Mouse (Mus musculus) limb, embryonic 14.5 days (tissue): ENCODE data around the gene Drg1. TPM values are rescaled to one million over a fixed set of nuclear protein-coding genes. Genes with fewer than 3 reads are reported as not detected.

Experiments
- ATAC-seq: fragments of 200-750 bp; cut with Nextera tagmentation; 2 replicates; pipeline ENCODE4 v1.8.0; 2017; ENCODE audit warnings: low read depth, moderate number of reproducible peaks, moderate TSS enrichment; ENCODE audit not compliant: low FRiP score
- DNase-seq: peaks from one replicate; pipeline ENCODE4 v3.0.0-alpha.2; 2015; ENCODE audit warnings: low spot score
- H3K27ac ChIP-seq: fragments of 300-500 bp; sonication (generic); replicated peaks from 2 replicates; pipeline ENCODE4 v1.5.1; 2014; ENCODE audit warnings: low read depth, mild to moderate bottlenecking, low read length, moderate library complexity, mixed read lengths
- H3K27me3 ChIP-seq: fragments of 300-500 bp; sonication (generic); 2 replicates; pipeline ENCODE4 v1.6.1; 2014; ENCODE audit warnings: low read length, mixed read lengths; ENCODE audit not compliant: control insufficient read depth, insufficient read depth
- H3K36me3 ChIP-seq: fragments of 300-500 bp; sonication (generic); 2 replicates; pipeline ENCODE4 v1.6.1; 2014; ENCODE audit warnings: mild to moderate bottlenecking, low read length, moderate library complexity, mixed read lengths; ENCODE audit not compliant: control insufficient read depth, insufficient read depth
- H3K4me1 ChIP-seq: fragments of 300-500 bp; sonication (generic); 2 replicates; pipeline ENCODE4 v1.6.1; 2014; ENCODE audit warnings: antibody characterized with exemption, low read length, mixed read lengths; ENCODE audit not compliant: control insufficient read depth, insufficient read depth
- H3K4me2 ChIP-seq: fragments of 300-500 bp; sonication (generic); replicated peaks from 2 replicates; pipeline ENCODE4 v1.6.1; 2014; ENCODE audit warnings: low read depth, mild to moderate bottlenecking, low read length, moderate library complexity; ENCODE audit not compliant: severe bottlenecking
- H3K4me3 ChIP-seq: fragments of 300-500 bp; sonication (generic); replicated peaks from 2 replicates; pipeline ENCODE4 v1.5.1; 2014; ENCODE audit warnings: low read length
- H3K9ac ChIP-seq: fragments of 300-500 bp; sonication (generic); 2 replicates; pipeline ENCODE4 v1.6.1; 2014; ENCODE audit warnings: mild to moderate bottlenecking, low read depth, low read length, moderate library complexity; ENCODE audit not compliant: severe bottlenecking
- H3K9me3 ChIP-seq: fragments of 300-500 bp; sonication (generic); 2 replicates; pipeline ENCODE4 v1.6.1; 2016; ENCODE audit warnings: low read length; ENCODE audit not compliant: control insufficient read depth
- POLR2A ChIP-seq: fragments of 200-500 bp; IDR thresholded peaks from 2 replicates; pipeline ENCODE4 v1.8.0; 2012; ENCODE audit warnings: inconsistent platforms, mild to moderate bottlenecking, moderate library complexity, borderline replicate concordance; ENCODE audit not compliant: insufficient read depth, insufficient read length; ENCODE audit errors: extremely low read depth
- WGBS: fragments of 180-500 bp; shearing (Covaris S2); extraction: QIAGEN DNeasy Blood & Tissue Kit; methylation state at CpG from one replicate; pipeline ENCODE4 v1.1.7; 2014; 5-methylcytosine and 5-hydroxymethylcytosine counted together
- polyA plus RNA-seq, 2 experiments: library from polyadenylated mRNA; depleted of rRNA in 1 of 2; stranded (reverse) in 1 of 2; unstranded in 1 of 2; fragments of >200 nt; fragmentation: Nextera tagmentation in 1 of 2; extraction: Ambion mirVana in 1 of 2; gene quantifications; 2 replicates each; pipeline versions ENCODE4 v1.2.1 to v1.2.3; 2012 to 2014

The Drg1 gene
- polyA plus RNA-seq, 2 experiments, result 73.8 to 186 TPM

GRCm38 (mm10) chr11:3242395-3242794 is 23.8 kb downstream of the Drg1 start:
- no peak for TF ChIP-seq POLR2A
- WGBS, result 96% methylated on average over 7 of the region's 7 CpGs
- DNase-seq, result no peak
- no peaks in the 10 kb centered on the region for H3K4me1 ChIP-seq
- no peak overlapping the region for H3K4me3 ChIP-seq
- no peaks in the 10 kb centered on the region for H3K27me3 ChIP-seq
- no peaks in the 10 kb centered on the region for H3K9me3 ChIP-seq
- H3K27ac ChIP-seq, result no peak overlapping the region
- ATAC-seq, result no peak
- H3K4me2 ChIP-seq, result no peak overlapping the region
- H3K36me3 ChIP-seq, result peaks cover 92% of the 10 kb centered on the region
- H3K9ac ChIP-seq, result no peak overlapping the region

GRCm38 (mm10) chr11:3235277-3235676 is 30.9 kb downstream of the Drg1 start:
- Histone ChIP-seq H3K9me3 (no peaks in the 10 kb centered on the region), H3K36me3 (peaks cover 86% of the 10 kb centered on the region), H3K4me2 (no peak overlapping the region), H3K4me3 (no peak overlapping the region), H3K9ac (no peak overlapping the region), H3K4me1 (no peaks in the 10 kb centered on the region), H3K27me3 (no peaks in the 10 kb centered on the region), H3K27ac (no peak overlapping the region)
- DNase-seq, result no peak
- TF ChIP-seq POLR2A, result no peak
- WGBS, result 95% methylated on average over 5 of the region's 5 CpGs
- ATAC-seq, result no peak

GRCm38 (mm10) chr11:3233704-3234103 is 32.5 kb downstream of the Drg1 start:
- Histone ChIP-seq H3K4me2 (no peak overlapping the region), H3K9ac (no peak overlapping the region), H3K27me3 (no peaks in the 10 kb centered on the region), H3K36me3 (peaks cover 90% of the 10 kb centered on the region), H3K4me3 (no peak overlapping the region), H3K27ac (no peak overlapping the region), H3K4me1 (no peaks in the 10 kb centered on the region), H3K9me3 (no peaks in the 10 kb centered on the region)
- DNase-seq, result no peak
- no peak for TF ChIP-seq POLR2A
- WGBS, result 91% methylated on average over 4 of the region's 4 CpGs
- ATAC-seq, result no peak

- ATAC-seq (no peak), DNase-seq (no peak)
- Histone ChIP-seq H3K4me3 (no peak overlapping the region), H3K27ac (no peak overlapping the region), H3K36me3 (peaks cover 84% of the 10 kb centered on the region), H3K9ac (no peak overlapping the region), H3K27me3 (no peaks in the 10 kb centered on the region), H3K4me2 (no peak overlapping the region), H3K9me3 (no peaks in the 10 kb centered on the region), H3K4me1 (no peaks in the 10 kb centered on the region)
- 91% methylated on average over 3 of the region's 3 CpGs for WGBS
- TF ChIP-seq POLR2A, result no peak
Observed at GRCm38 (mm10) chr11:3232248-3232647, 34.0 kb downstream of the Drg1 start.

GRCm38 (mm10) chr11:3227113-3227512 is 39.1 kb downstream of the Drg1 start:
- Histone ChIP-seq H3K4me1 (no peaks in the 10 kb centered on the region), H3K4me2 (no peak overlapping the region), H3K9me3 (no peaks in the 10 kb centered on the region), H3K4me3 (no peak overlapping the region), H3K9ac (no peak overlapping the region), H3K36me3 (peaks cover 88% of the 10 kb centered on the region), H3K27me3 (no peaks in the 10 kb centered on the region), H3K27ac (no peak overlapping the region)
- DNase-seq (no peak), ATAC-seq (no peak)
- no peak for TF ChIP-seq POLR2A
- 92% methylated on average over 3 of the region's 3 CpGs for WGBS

- TF ChIP-seq POLR2A, result no peak
- no peak overlapping the region for H3K4me3 ChIP-seq
- H3K27me3 ChIP-seq, result no peaks in the 10 kb centered on the region
- ATAC-seq, result no peak
- H3K36me3 ChIP-seq, result peaks cover 89% of the 10 kb centered on the region
- no peak overlapping the region for H3K9ac ChIP-seq
- no peaks in the 10 kb centered on the region for H3K9me3 ChIP-seq
- H3K4me1 ChIP-seq, result no peaks in the 10 kb centered on the region
- H3K27ac ChIP-seq, result no peak overlapping the region
- DNase-seq, result no peak
- H3K4me2 ChIP-seq, result no peak overlapping the region
- 72% methylated on average over 5 of the region's 5 CpGs for WGBS
Observed at GRCm38 (mm10) chr11:3223105-3223504, 43.1 kb downstream of the Drg1 start.
